ENCODE assay signal across 26 mouse cellular contexts in the genomic region with DNA sequence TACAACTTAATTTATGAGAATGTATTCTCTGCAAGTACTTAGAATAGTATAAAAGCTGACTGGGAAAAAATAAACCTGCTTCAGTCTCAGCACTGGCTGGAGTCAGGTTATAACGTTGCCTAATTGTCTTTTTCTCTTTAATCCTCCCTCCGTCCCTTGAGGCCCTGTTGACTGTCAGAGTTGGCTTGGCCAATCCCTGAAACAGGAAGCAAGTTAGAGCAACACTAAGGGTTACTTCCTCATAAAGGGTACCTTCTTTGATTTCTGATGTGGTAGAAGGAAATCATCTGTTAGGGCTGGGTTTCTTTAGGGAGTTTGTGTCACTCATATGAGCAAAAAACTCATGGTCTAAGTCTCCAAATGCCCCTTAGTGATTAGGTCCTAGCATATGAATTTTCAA.
A peak's percentile ranks its signal among the peaks of the same experiment; 100 is the strongest.
DNase-seq lines count a peak whose midpoint lies in the region; ATAC-seq and TF ChIP-seq lines count a peak whose summit lies in the region.
"Had no signal": no experiment of that assay in that cellular context is flagged by ENCODE, and none has a peak within 500 bp of the region (broad histone marks: within the 10 kb centered on the region; RNA-seq: fewer than 3 reads in every experiment).

No protein-coding gene starts in this region.

- WGBS in liver, postnatal 0 days (ENCODE audit: insufficient replicate concordance): 33% methylated on average over 2 of the region's 2 CpGs
- WGBS in liver, embryonic 11.5 days: 54% methylated on average over 2 of the region's 2 CpGs
- WGBS in intestine, embryonic 16.5 days: 64% methylated on average over 2 of the region's 2 CpGs

- peak; percentile 15 for DNase-seq in liver, postnatal 0 days
- no peak for DNase-seq in liver, embryonic 11.5 days (ENCODE audit: low spot score)
- DNase-seq in c-Kit-positive CD71-negative TER-119-negative erythroid progenitor cells, embryonic 14.5 days (ENCODE audit: low read depth): peak; percentile 24
- peak; percentile 54 for DNase-seq in splenic B cell, adult 2 months (ENCODE audit: low read depth, low spot score)
- no peak for DNase-seq in frontal cortex, postnatal 25 days (ENCODE audit: low spot score in 2 of 2)
- DNase-seq: adrenal gland, adult 8-10 months; adrenal gland, postnatal 36 days; cerebellum, adult 11-12 months; cerebellum, adult 9-11 months; cerebellum, postnatal 36 days; forebrain, postnatal 0 days; gastrocnemius, adult 2 months; gastrocnemius, postnatal 25 days; heart, adult 18-20 months; heart, postnatal 14 days had no signal

- no peak overlapping the region for H3K27ac ChIP-seq in liver, postnatal 0 days (ENCODE audit: low read depth)
- no peak overlapping the region for H3K27ac ChIP-seq in liver, embryonic 11.5 days (ENCODE audit: low read depth, low read length)
- no peak overlapping the region for H3K27ac ChIP-seq in intestine, embryonic 16.5 days (ENCODE audit: low read length)
- H3K27ac ChIP-seq: embryonic facial prominence, embryonic 10.5 days; forebrain, embryonic 13.5 days; gastrocnemius, adult 2 months; heart, embryonic 10.5 days; heart, embryonic 15.5 days; hindbrain, embryonic 10.5 days; hindbrain, embryonic 15.5 days had no signal

- no peak overlapping the region for H3K9ac ChIP-seq in liver, postnatal 0 days (replicated peaks)
- H3K9ac ChIP-seq in liver, embryonic 11.5 days (ENCODE audit: low read depth, low read length): no peak overlapping the region
- H3K9ac ChIP-seq in intestine, embryonic 16.5 days (ENCODE audit: low read depth, low read length): no peak overlapping the region
- H3K9ac ChIP-seq: forebrain, embryonic 13.5 days; forebrain, postnatal 0 days; heart, embryonic 15.5 days; hindbrain, embryonic 15.5 days had no signal

- no peaks in the 10 kb centered on the region for H3K27me3 ChIP-seq in liver, postnatal 0 days (ENCODE audit: insufficient read depth, low read length)
- H3K27me3 ChIP-seq in liver, embryonic 11.5 days (replicated peaks; ENCODE audit: control insufficient read depth, insufficient read depth, low read length): no peaks in the 10 kb centered on the region
- H3K27me3 ChIP-seq in splenic B cell, adult 2 months (ENCODE audit: control insufficient read depth, insufficient read depth, low read length, poor library complexity, severe bottlenecking): no peaks in the 10 kb centered on the region
- no peaks in the 10 kb centered on the region for H3K27me3 ChIP-seq in intestine, embryonic 16.5 days (replicated peaks; ENCODE audit: control insufficient read depth, insufficient read depth, low read length)
- H3K27me3 ChIP-seq: forebrain, embryonic 13.5 days; heart, embryonic 15.5 days; hindbrain, embryonic 15.5 days had no signal

- no peaks in the 10 kb centered on the region for H3K36me3 ChIP-seq in liver, postnatal 0 days (replicated peaks; ENCODE audit: insufficient read depth, low read length)
- H3K36me3 ChIP-seq in liver, embryonic 11.5 days (ENCODE audit: control insufficient read depth, insufficient read depth, low read length): no peaks in the 10 kb centered on the region
- no peaks in the 10 kb centered on the region for H3K36me3 ChIP-seq in splenic B cell, adult 2 months (ENCODE audit: control insufficient read depth, insufficient read depth, low read length, poor library complexity, severe bottlenecking)
- no peaks in the 10 kb centered on the region for H3K36me3 ChIP-seq in intestine, embryonic 16.5 days (ENCODE audit: control insufficient read depth, insufficient read depth, low read length)
- H3K36me3 ChIP-seq: embryonic facial prominence, embryonic 10.5 days; G1E; heart, embryonic 10.5 days; heart, embryonic 15.5 days; hindbrain, embryonic 10.5 days; hindbrain, embryonic 15.5 days had no signal

- H3K4me3 ChIP-seq in liver, postnatal 0 days (ENCODE audit: low read depth, low read length): no peak overlapping the region
- H3K4me3 ChIP-seq in liver, embryonic 11.5 days (ENCODE audit: low read depth, low read length): no peak overlapping the region
- H3K4me3 ChIP-seq in intestine, embryonic 16.5 days (ENCODE audit: low read length): no peak overlapping the region
- H3K4me3 ChIP-seq: embryonic facial prominence, embryonic 10.5 days; forebrain, embryonic 13.5 days; gastrocnemius, adult 2 months; heart, embryonic 10.5 days; heart, embryonic 15.5 days; hindbrain, embryonic 10.5 days; hindbrain, embryonic 15.5 days had no signal

- TF ChIP-seq CTCF in liver, postnatal 0 days (IDR thresholded peaks at IDR 0.05; ENCODE audit: low read depth): no peak

- H3K4me2 ChIP-seq in liver, postnatal 0 days (ENCODE audit: low read depth, low read length): no peak overlapping the region
- no peak overlapping the region for H3K4me2 ChIP-seq in liver, embryonic 11.5 days
- H3K4me2 ChIP-seq in intestine, embryonic 16.5 days (ENCODE audit: low read depth, low read length): no peak overlapping the region
- H3K4me2 ChIP-seq: forebrain, embryonic 13.5 days; heart, embryonic 15.5 days; hindbrain, embryonic 15.5 days had no signal

- no peaks in the 10 kb centered on the region for H3K4me1 ChIP-seq in liver, postnatal 0 days (ENCODE audit: insufficient read depth)
- H3K4me1 ChIP-seq in liver, embryonic 11.5 days (replicated peaks; ENCODE audit: control insufficient read depth, insufficient read depth, low read length): no peaks in the 10 kb centered on the region
- no peaks in the 10 kb centered on the region for H3K4me1 ChIP-seq in intestine, embryonic 16.5 days (ENCODE audit: control insufficient read depth, insufficient read depth, low read length)
- H3K4me1 ChIP-seq: embryonic facial prominence, embryonic 10.5 days; forebrain, embryonic 13.5 days; heart, embryonic 10.5 days; heart, embryonic 15.5 days; hindbrain, embryonic 10.5 days; hindbrain, embryonic 15.5 days had no signal

- 0 out of 2 replicates have a peak, but pooled peaks cover 2% of the 10 kb centered on the region for H3K9me3 ChIP-seq in liver, postnatal 0 days (ENCODE audit: low read length)
- no peaks in the 10 kb centered on the region for H3K9me3 ChIP-seq in liver, embryonic 11.5 days (ENCODE audit: control insufficient read depth, low read length)
- no peaks in the 10 kb centered on the region for H3K9me3 ChIP-seq in intestine, embryonic 16.5 days (ENCODE audit: control insufficient read depth, low read length)
- H3K9me3 ChIP-seq: embryonic facial prominence, embryonic 10.5 days; forebrain, embryonic 13.5 days; heart, embryonic 10.5 days; heart, embryonic 15.5 days; hindbrain, embryonic 10.5 days; hindbrain, embryonic 15.5 days had no signal

- ATAC-seq in liver, postnatal 0 days: 0 out of 2 replicates have a peak, but pooled peaks have one; percentile 17
- no peak for ATAC-seq in liver, embryonic 11.5 days (replicated peaks; ENCODE audit: low FRiP score)
- ATAC-seq in megakaryocyte, adult 5-6 weeks (ENCODE audit: poor library complexity, severe bottlenecking): peak; percentile 100
- no peak for ATAC-seq in intestine, embryonic 16.5 days
- ATAC-seq in cerebellum, adult (ENCODE audit: insufficient number of reproducible peaks, low FRiP score, low TSS enrichment): no peak
- ATAC-seq: CD4-positive, CD25-positive, alpha-beta regulatory T cell, adult 4 months; forebrain, embryonic 13.5 days; forebrain, postnatal 0 days had no signal

- TF ChIP-seq EP300 in liver, postnatal 0 days (IDR thresholded peaks at IDR 0.05; ENCODE audit: low read depth): no peak

Comparison
In these comparisons a context has a peak if more than half of its experiments do, and no peak if none do; other contexts are left out.
1. ATAC-seq: peak in liver, postnatal 0 days (single experiment) and megakaryocyte, adult 5-6 weeks (single experiment); none in liver, embryonic 11.5 days (single experiment), intestine, embryonic 16.5 days (single experiment) and cerebellum, adult (single experiment).
2. DNase-seq: peak in liver, postnatal 0 days (single experiment), c-Kit-positive CD71-negative TER-119-negative erythroid progenitor cells, embryonic 14.5 days (single experiment) and splenic B cell, adult 2 months (single experiment); none in liver, embryonic 11.5 days (single experiment) and frontal cortex, postnatal 25 days (0 of 2).